Mouse (Mus musculus): Measurements from ENCODE around the gene B430305J03Rik. TPM values are rescaled to one million over a fixed set of nuclear protein-coding genes. Genes with fewer than 3 reads are reported as not detected.

The B430305J03Rik gene
- not detected in 2 replicates for polyA plus RNA-seq (2015; fragmentation: Nextera tagmentation; extraction: Ambion mirVana)

GRCm38 (mm10) chr3:61365779-61366373 is at the start of gene B430305J03Rik:
Gene B430305J03Rik, minus strand, starts transcription at chr3:61365951.
- peak within 1 kb of the TSS; percentile 95 for H3K27ac ChIP-seq (replicated peaks)
- H3K36me3 ChIP-seq, result no peaks in the 10 kb centered on the region
- peak within 1 kb of the TSS; percentile 94 for H3K4me3 ChIP-seq (replicated peaks)
- H3K27me3 ChIP-seq, result no peaks in the 10 kb centered on the region
- peak within 1 kb of the TSS; percentile 82 for H3K4me2 ChIP-seq (replicated peaks)
- peak within 1 kb of the TSS; percentile 85 for H3K9ac ChIP-seq
- WGBS, result under 1% methylated on average over 10 of the region's 10 CpGs
- peaks cover 20% of the 10 kb centered on the region for H3K4me1 ChIP-seq
- ATAC-seq (ENCODE audit: insufficient number of reproducible peaks, low FRiP score, low TSS enrichment, low read depth), result no peak
- H3K9me3 ChIP-seq (replicated peaks), result no peaks in the 10 kb centered on the region

GRCm38 (mm10) chr3:61409683-61410082 is 43.9 kb upstream of the B430305J03Rik start:
- no peak overlapping the region for H3K9ac ChIP-seq
- ATAC-seq (ENCODE audit: insufficient number of reproducible peaks, low FRiP score, low TSS enrichment, low read depth), result no peak
- no peaks in the 10 kb centered on the region for H3K27me3 ChIP-seq
- no peaks in the 10 kb centered on the region for H3K36me3 ChIP-seq
- no peaks in the 10 kb centered on the region for H3K9me3 ChIP-seq (replicated peaks)
- no peak overlapping the region for H3K27ac ChIP-seq (replicated peaks)
- 75% methylated on average over 6 of the region's 6 CpGs for WGBS
- no peaks in the 10 kb centered on the region for H3K4me1 ChIP-seq
- H3K4me2 ChIP-seq (replicated peaks), result no peak overlapping the region
- H3K4me3 ChIP-seq (replicated peaks), result no peak overlapping the region

- no peaks in the 10 kb centered on the region for H3K36me3 ChIP-seq
- H3K9ac ChIP-seq, result no peak overlapping the region
- H3K27me3 ChIP-seq, result no peaks in the 10 kb centered on the region
- H3K4me2 ChIP-seq (replicated peaks), result no peak overlapping the region
- WGBS, result 76% methylated on average over 4 of the region's 4 CpGs
- ATAC-seq (ENCODE audit: insufficient number of reproducible peaks, low FRiP score, low TSS enrichment, low read depth), result no peak
- H3K27ac ChIP-seq (replicated peaks), result no peak overlapping the region
- no peaks in the 10 kb centered on the region for H3K4me1 ChIP-seq
- no peaks in the 10 kb centered on the region for H3K9me3 ChIP-seq (replicated peaks)
- H3K4me3 ChIP-seq (replicated peaks), result no peak overlapping the region
Measured at GRCm38 (mm10) chr3:61406921-61407320, 41.2 kb upstream of the B430305J03Rik start.

- Histone ChIP-seq H3K36me3 (no peaks in the 10 kb centered on the region), H3K27ac (replicated peaks) (no peak overlapping the region), H3K27me3 (no peaks in the 10 kb centered on the region), H3K4me3 (replicated peaks) (no peak overlapping the region), H3K9me3 (replicated peaks) (no peaks in the 10 kb centered on the region), H3K9ac (no peak overlapping the region), H3K4me2 (replicated peaks) (no peak overlapping the region), H3K4me1 (no peaks in the 10 kb centered on the region)
- ATAC-seq (ENCODE audit: insufficient number of reproducible peaks, low FRiP score, low TSS enrichment, low read depth), result no peak
- 48% methylated on average over 1 of the region's 1 CpGs for WGBS
Measured at GRCm38 (mm10) chr3:61400823-61401387, 35.2 kb upstream of the B430305J03Rik start.

DNA sequence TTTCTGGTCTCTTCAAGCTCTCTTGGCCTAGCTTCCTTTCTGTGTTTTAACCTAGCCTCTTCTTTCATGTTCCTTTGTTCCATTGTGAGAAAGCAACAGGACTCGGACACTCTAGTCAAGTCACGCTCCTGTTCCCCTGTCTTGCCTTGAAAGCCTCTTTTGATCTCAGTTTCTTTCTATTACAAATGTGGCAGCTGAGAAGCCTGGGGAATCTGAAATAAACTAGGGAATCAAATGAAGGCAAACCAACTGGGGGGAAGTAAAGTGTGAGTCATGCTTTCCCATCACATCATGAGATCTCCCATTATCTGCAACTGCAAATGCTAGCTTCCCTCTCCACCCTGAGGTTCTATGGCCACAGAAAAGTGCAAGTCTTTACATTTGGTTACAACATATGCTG is 31.0 kb upstream of the B430305J03Rik start:
- no peaks in the 10 kb centered on the region for H3K36me3 ChIP-seq
- no peak overlapping the region for H3K9ac ChIP-seq
- H3K4me3 ChIP-seq (replicated peaks), result no peak overlapping the region
- H3K9me3 ChIP-seq (replicated peaks), result no peaks in the 10 kb centered on the region
- no peak for ATAC-seq (ENCODE audit: insufficient number of reproducible peaks, low FRiP score, low TSS enrichment, low read depth)
- H3K4me1 ChIP-seq, result no peaks in the 10 kb centered on the region
- no peak overlapping the region for H3K4me2 ChIP-seq (replicated peaks)
- 55% methylated on average over 2 of the region's 2 CpGs for WGBS
- H3K27me3 ChIP-seq, result no peaks in the 10 kb centered on the region
- no peak overlapping the region for H3K27ac ChIP-seq (replicated peaks)

DNA sequence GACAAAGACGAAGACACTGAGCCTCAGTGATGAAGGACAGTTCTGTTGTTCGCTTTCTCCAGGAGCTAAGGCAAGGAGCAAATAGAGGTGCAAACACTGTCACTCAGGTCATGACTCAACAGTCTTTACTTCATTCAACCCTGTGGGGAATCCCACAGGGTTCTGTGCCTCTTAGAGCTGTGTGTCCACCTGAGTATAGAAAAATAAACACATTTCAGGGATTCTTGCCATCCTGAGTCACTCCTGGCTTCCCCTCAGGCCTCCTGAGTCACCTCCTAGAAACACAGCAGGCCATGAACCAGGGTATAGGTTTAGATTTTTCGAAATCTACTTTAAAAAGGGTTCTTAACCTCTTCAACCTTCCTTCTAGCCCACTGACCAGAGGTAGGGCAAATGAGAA is 29.6 kb upstream of the B430305J03Rik start:
- no peaks in the 10 kb centered on the region for H3K9me3 ChIP-seq (replicated peaks)
- H3K9ac ChIP-seq, result no peak overlapping the region
- H3K4me3 ChIP-seq (replicated peaks), result no peak overlapping the region
- no peaks in the 10 kb centered on the region for H3K36me3 ChIP-seq
- ATAC-seq (ENCODE audit: insufficient number of reproducible peaks, low FRiP score, low TSS enrichment, low read depth), result no peak
- H3K4me2 ChIP-seq (replicated peaks), result no peak overlapping the region
- WGBS, result 84% methylated on average over 3 of the region's 3 CpGs
- no peaks in the 10 kb centered on the region for H3K4me1 ChIP-seq
- no peak overlapping the region for H3K27ac ChIP-seq (replicated peaks)
- H3K27me3 ChIP-seq, result no peaks in the 10 kb centered on the region

DNA sequence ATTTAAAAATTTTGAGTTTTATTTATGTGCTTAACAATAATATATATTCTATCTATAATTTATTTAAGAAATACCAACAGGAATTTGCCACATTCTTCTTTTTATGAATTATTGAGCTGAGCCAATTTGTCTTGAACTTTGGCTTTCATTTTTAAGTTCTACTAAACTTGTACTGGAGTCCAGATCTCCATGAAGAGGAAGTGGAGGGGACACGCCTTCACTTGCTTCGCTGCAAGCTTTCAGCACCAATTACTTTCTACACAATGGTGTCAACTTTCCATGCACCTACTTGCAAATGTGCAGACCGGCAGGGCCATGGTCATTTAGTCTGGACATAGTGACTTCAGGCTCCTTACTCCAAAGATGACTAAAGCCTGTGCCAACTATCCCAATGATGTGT is 27.8 kb upstream of the B430305J03Rik start:
- no peaks in the 10 kb centered on the region for H3K36me3 ChIP-seq
- H3K4me3 ChIP-seq (replicated peaks), result no peak overlapping the region
- H3K9me3 ChIP-seq (replicated peaks), result no peaks in the 10 kb centered on the region
- no peaks in the 10 kb centered on the region for H3K4me1 ChIP-seq
- no peak overlapping the region for H3K4me2 ChIP-seq (replicated peaks)
- no peak for ATAC-seq (ENCODE audit: insufficient number of reproducible peaks, low FRiP score, low TSS enrichment, low read depth)
- no peak overlapping the region for H3K9ac ChIP-seq
- 51% methylated on average over 3 of the region's 3 CpGs for WGBS
- H3K27me3 ChIP-seq, result no peaks in the 10 kb centered on the region
- no peak overlapping the region for H3K27ac ChIP-seq (replicated peaks)

GRCm38 (mm10) chr3:61392881-61393280 is 27.1 kb upstream of the B430305J03Rik start:
- no peak for ATAC-seq (ENCODE audit: insufficient number of reproducible peaks, low FRiP score, low TSS enrichment, low read depth)
- WGBS, result 87% methylated on average over 1 of the region's 1 CpGs

GRCm38 (mm10) chr3:61391564-61391963 is 25.8 kb upstream of the B430305J03Rik start:
- Histone ChIP-seq H3K4me1 (no peaks in the 10 kb centered on the region), H3K27ac (replicated peaks) (no peak overlapping the region), H3K36me3 (no peaks in the 10 kb centered on the region), H3K9me3 (replicated peaks) (no peaks in the 10 kb centered on the region), H3K9ac (no peak overlapping the region), H3K4me2 (replicated peaks) (no peak overlapping the region), H3K4me3 (replicated peaks) (no peak overlapping the region), H3K27me3 (no peaks in the 10 kb centered on the region)
- WGBS, result 66% methylated on average over 4 of the region's 4 CpGs
- no peak for ATAC-seq (ENCODE audit: insufficient number of reproducible peaks, low FRiP score, low TSS enrichment, low read depth)

More at GRCm38 (mm10) chr3:61392881-61393280, 27.1 kb upstream of the B430305J03Rik start:
- Histone ChIP-seq H3K9me3 (replicated peaks) (no peaks in the 10 kb centered on the region), H3K27ac (replicated peaks) (no peak overlapping the region), H3K4me2 (replicated peaks) (no peak overlapping the region), H3K4me1 (no peaks in the 10 kb centered on the region), H3K36me3 (no peaks in the 10 kb centered on the region), H3K9ac (no peak overlapping the region), H3K27me3 (no peaks in the 10 kb centered on the region), H3K4me3 (replicated peaks) (no peak overlapping the region)

- H3K4me3 ChIP-seq (replicated peaks), result no peak overlapping the region
- no peaks in the 10 kb centered on the region for H3K27me3 ChIP-seq
- no peaks in the 10 kb centered on the region for H3K4me1 ChIP-seq
- no peak overlapping the region for H3K9ac ChIP-seq
- no peak overlapping the region for H3K4me2 ChIP-seq (replicated peaks)
- no peak overlapping the region for H3K27ac ChIP-seq (replicated peaks)
- 71% methylated on average over 4 of the region's 4 CpGs for WGBS
- no peak for ATAC-seq (ENCODE audit: insufficient number of reproducible peaks, low FRiP score, low TSS enrichment, low read depth)
- no peaks in the 10 kb centered on the region for H3K36me3 ChIP-seq
- no peaks in the 10 kb centered on the region for H3K9me3 ChIP-seq (replicated peaks)
Measured at GRCm38 (mm10) chr3:61386368-61386767, 20.6 kb upstream of the B430305J03Rik start.

DNA sequence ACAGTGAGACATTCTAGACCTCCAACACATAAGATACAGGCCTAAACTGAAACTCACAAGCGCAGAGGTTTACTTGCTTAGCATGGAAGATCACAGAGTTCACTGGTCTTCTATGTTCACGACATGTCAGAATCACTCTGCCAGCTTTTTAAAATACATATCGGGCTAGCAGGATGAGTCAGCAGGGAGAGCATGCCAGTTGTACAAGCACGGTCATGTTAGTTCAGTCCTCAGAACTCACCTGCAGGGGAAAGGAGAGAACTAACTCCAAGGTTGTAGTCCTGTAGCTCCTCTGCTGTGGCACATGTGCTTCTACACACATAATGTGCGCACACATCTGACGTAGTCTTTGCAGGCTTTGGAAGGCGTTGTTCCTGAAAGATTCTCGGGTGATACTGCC is 10.2 kb upstream of the B430305J03Rik start:
- H3K4me3 ChIP-seq (replicated peaks), result no peak overlapping the region
- no peaks in the 10 kb centered on the region for H3K36me3 ChIP-seq
- no peak for ATAC-seq (ENCODE audit: insufficient number of reproducible peaks, low FRiP score, low TSS enrichment, low read depth)
- H3K9ac ChIP-seq, result no peak overlapping the region
- H3K4me2 ChIP-seq (replicated peaks), result no peak overlapping the region
- no peaks in the 10 kb centered on the region for H3K4me1 ChIP-seq
- H3K27me3 ChIP-seq, result no peaks in the 10 kb centered on the region
- no peak overlapping the region for H3K27ac ChIP-seq (replicated peaks)
- WGBS, result 79% methylated on average over 8 of the region's 8 CpGs
- H3K9me3 ChIP-seq (replicated peaks), result no peaks in the 10 kb centered on the region

DNA sequence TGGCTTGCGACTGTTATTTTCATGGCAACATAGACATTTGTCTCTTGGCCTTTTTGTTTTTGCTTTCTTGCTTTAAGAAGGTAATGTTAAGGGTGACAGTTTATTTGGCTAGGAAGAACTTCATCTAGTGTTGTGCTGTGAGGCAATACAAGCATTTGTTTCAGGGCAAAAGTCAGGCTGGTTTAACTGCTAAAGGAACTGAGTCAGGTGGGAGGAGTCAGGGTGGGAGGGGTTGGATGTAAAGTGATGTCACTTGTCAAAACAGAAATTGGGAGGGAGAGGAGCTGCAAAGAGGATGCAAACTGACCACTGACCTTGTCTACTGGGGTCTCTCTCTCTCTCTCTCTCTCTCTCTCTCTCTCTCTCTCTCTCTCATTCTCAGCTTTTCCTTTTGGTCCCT is 2.7 kb upstream of the B430305J03Rik start:
- Histone ChIP-seq H3K36me3 (no peaks in the 10 kb centered on the region), H3K4me3 (replicated peaks) (no peak overlapping the region), H3K9ac (no peak overlapping the region), H3K9me3 (replicated peaks) (no peaks in the 10 kb centered on the region), H3K27ac (replicated peaks) (no peak overlapping the region), H3K27me3 (no peaks in the 10 kb centered on the region), H3K4me1 (peaks cover 15% of the 10 kb centered on the region), H3K4me2 (replicated peaks) (no peak overlapping the region)
- 90% methylated on average over 1 of the region's 1 CpGs for WGBS
- ATAC-seq (ENCODE audit: insufficient number of reproducible peaks, low FRiP score, low TSS enrichment, low read depth), result no peak
